Mouse (Mus musculus) small intestine, adult 2 months (tissue): ENCODE data around the gene Tnk1.

Source experiments
- CTCF ChIP-seq: fragments of 200-500 bp; IDR thresholded peaks from 2 replicates; pipeline ENCODE4 v1.5.1; 2012; ENCODE audit warnings: low read depth, mild to moderate bottlenecking, control low read depth, inconsistent platforms, low read length, moderate library complexity, mixed read lengths; ENCODE audit not compliant: insufficient replicate concordance, insufficient read length; ENCODE audit errors: extremely low read depth
- POLR2A ChIP-seq: fragments of 200-500 bp; IDR thresholded peaks from 2 replicates; pipeline ENCODE4 v1.6.1; 2012; ENCODE audit warnings: low read depth, mild to moderate bottlenecking, control low read depth, inconsistent platforms, low read length, moderate library complexity

GRCm38 (mm10) chr11:69876186-69876585 lies 17.7 kb upstream of the Tnk1 start:
- TF ChIP-seq POLR2A (no peak), CTCF (no peak)
